Mouse (Mus musculus) MN1 (cell line): Measurements from ENCODE around the gene Wdr37.

Source experiments
- DNase-seq: peaks from one replicate; pipeline ENCODE4 v3.0.0-alpha.2; 2016; ENCODE audit warnings: low spot score

Gene Wdr37

GRCm38 (mm10) chr13:8840941-8841340 lies 30.8 kb downstream of the Wdr37 start:
- DNase-seq: no peak

- DNase-seq: no peak
These were observed 31.8 kb downstream of the Wdr37 start for GRCm38 (mm10) chr13:8839937-8840336.

GRCm38 (mm10) chr13:8839111-8839510 lies 32.6 kb downstream of the Wdr37 start:
- DNase-seq: no peak

- DNase-seq: no peak
These were observed 33.3 kb downstream of the Wdr37 start for GRCm38 (mm10) chr13:8838394-8838793.

- DNase-seq: no peak
These were observed 37.1 kb downstream of the Wdr37 start for GRCm38 (mm10) chr13:8834573-8834972.

- no peak for DNase-seq
These were observed 40.0 kb downstream of the Wdr37 start for GRCm38 (mm10) chr13:8831546-8832251.

GRCm38 (mm10) chr13:8830696-8831095 lies 41.0 kb downstream of the Wdr37 start:
- DNase-seq: no peak

GRCm38 (mm10) chr13:8829784-8830183 lies 41.9 kb downstream of the Wdr37 start:
- no peak for DNase-seq

- DNase-seq: no peak
These were observed 42.8 kb downstream of the Wdr37 start for GRCm38 (mm10) chr13:8828946-8829345.

- DNase-seq: no peak
These were observed 48.2 kb downstream of the Wdr37 start for GRCm38 (mm10) chr13:8823546-8823945.

- DNase-seq: no peak
These were observed 48.6 kb downstream of the Wdr37 start for GRCm38 (mm10) chr13:8823120-8823519.

GRCm38 (mm10) chr13:8822201-8822600 lies 49.5 kb downstream of the Wdr37 start:
- no peak for DNase-seq

GRCm38 (mm10) chr13:8805931-8806330 lies 65.8 kb downstream of the Wdr37 start:
- no peak for DNase-seq

GRCm38 (mm10) chr13:8800576-8800975 lies 71.1 kb downstream of the Wdr37 start:
- no peak for DNase-seq

- DNase-seq: no peak
These were observed 78.5 kb downstream of the Wdr37 start for GRCm38 (mm10) chr13:8793217-8793616.

GRCm38 (mm10) chr13:8785185-8785584 lies 86.5 kb downstream of the Wdr37 start:
- DNase-seq: peak; percentile 59

GRCm38 (mm10) chr13:8784308-8785061 lies 87.2 kb downstream of the Wdr37 start:
- DNase-seq: no peak

GRCm38 (mm10) chr13:8783686-8784307 lies 87.9 kb downstream of the Wdr37 start:
- no peak for DNase-seq

- no peak for DNase-seq
These were observed 89.1 kb downstream of the Wdr37 start for GRCm38 (mm10) chr13:8782636-8783035.

GRCm38 (mm10) chr13:8780441-8780840 lies 91.3 kb downstream of the Wdr37 start:
- no peak for DNase-seq

GRCm38 (mm10) chr13:8770616-8771015 lies 101.1 kb downstream of the Wdr37 start:
- no peak for DNase-seq

- DNase-seq: no peak
These were observed 102.0 kb downstream of the Wdr37 start for GRCm38 (mm10) chr13:8769654-8770227.

- no peak for DNase-seq
These were observed 110.8 kb downstream of the Wdr37 start for GRCm38 (mm10) chr13:8760940-8761339.
